13 mouse cellular contexts compared by ENCODE assay signal in genomic region chr17:27169952-27170695, GRCm38 (mm10). TPM values are rescaled to one million over a fixed set of nuclear protein-coding genes. Genes with fewer than 3 reads are reported as not detected.
A peak's percentile ranks its signal among the peaks of the same experiment; 100 is the strongest.
DNase-seq lines count a peak whose midpoint lies in the region; ATAC-seq and TF ChIP-seq lines count a peak whose summit lies in the region.
"Had no signal": no experiment of that assay in that cellular context is flagged by ENCODE, and none has a peak within 500 bp of the region (broad histone marks: within the 10 kb centered on the region; RNA-seq: fewer than 3 reads in every experiment).

No protein-coding gene starts in this region.

- TF ChIP-seq CTCF in hindbrain, postnatal 0 days (IDR thresholded peaks at IDR 0.05; ENCODE audit: low read depth) = no peak

- H3K27me3 ChIP-seq in forebrain, embryonic 10.5 days (ENCODE audit: poor library complexity, severe bottlenecking) = peaks cover 3% of the 10 kb centered on the region; the same call in 1 of the 2 replicates
- no peaks in the 10 kb centered on the region for H3K27me3 ChIP-seq in forebrain, embryonic 15.5 days
- no peaks in the 10 kb centered on the region for H3K27me3 ChIP-seq in embryonic facial prominence, embryonic 14.5 days (replicated peaks; ENCODE audit: control insufficient read depth, insufficient read depth, low read length)
- H3K27me3 ChIP-seq in hindbrain, postnatal 0 days (ENCODE audit: insufficient read depth, low read length) = no peaks in the 10 kb centered on the region
- H3K27me3 ChIP-seq in forebrain, embryonic 16.5 days (replicated peaks; ENCODE audit: control insufficient read depth, insufficient read depth, low read length) = no peaks in the 10 kb centered on the region
- H3K27me3 ChIP-seq: lung, embryonic 15.5 days had no signal

- no peak overlapping the region for H3K4me2 ChIP-seq in forebrain, embryonic 15.5 days (replicated peaks)
- no peak overlapping the region; the same call in 1 of the 2 replicates for H3K4me2 ChIP-seq in embryonic facial prominence, embryonic 14.5 days (ENCODE audit: low read depth, low read length)
- no peak overlapping the region for H3K4me2 ChIP-seq in hindbrain, postnatal 0 days (ENCODE audit: low read depth, low read length)
- H3K4me2 ChIP-seq in forebrain, embryonic 16.5 days (ENCODE audit: low read length) = no peak overlapping the region
- H3K4me2 ChIP-seq: lung, embryonic 15.5 days had no signal

- H3K4me3 ChIP-seq in forebrain, embryonic 10.5 days = no peak overlapping the region
- H3K4me3 ChIP-seq in forebrain, embryonic 15.5 days = no peak overlapping the region
- H3K4me3 ChIP-seq in embryonic facial prominence, embryonic 14.5 days (ENCODE audit: low read depth, low read length) = no peak overlapping the region
- no peak overlapping the region for H3K4me3 ChIP-seq in hindbrain, postnatal 0 days (ENCODE audit: low read length)
- no peak overlapping the region for H3K4me3 ChIP-seq in forebrain, embryonic 16.5 days (replicated peaks; ENCODE audit: low read length)
- H3K4me3 ChIP-seq: lung, embryonic 15.5 days; myocyte had no signal

- H3K27ac ChIP-seq in forebrain, embryonic 10.5 days = peak overlapping the region; percentile 65
- H3K27ac ChIP-seq in forebrain, embryonic 15.5 days (replicated peaks) = no peak overlapping the region
- peak overlapping the region; percentile 50 for H3K27ac ChIP-seq in embryonic facial prominence, embryonic 14.5 days (replicated peaks; ENCODE audit: low read depth, low read length)
- H3K27ac ChIP-seq in hindbrain, postnatal 0 days = no peak overlapping the region
- H3K27ac ChIP-seq in forebrain, embryonic 16.5 days (ENCODE audit: low read length) = no peak overlapping the region
- H3K27ac ChIP-seq: lung, embryonic 15.5 days had no signal

- peaks cover 32% of the 10 kb centered on the region for H3K4me1 ChIP-seq in forebrain, embryonic 10.5 days
- peaks cover under 1% of the 10 kb centered on the region; the same call in 1 of the 2 replicates for H3K4me1 ChIP-seq in forebrain, embryonic 15.5 days
- H3K4me1 ChIP-seq in embryonic facial prominence, embryonic 14.5 days (ENCODE audit: control insufficient read depth, insufficient read depth, low read length) = peaks cover 8% of the 10 kb centered on the region
- no peaks in the 10 kb centered on the region for H3K4me1 ChIP-seq in hindbrain, postnatal 0 days (ENCODE audit: insufficient read depth, low read length)
- no peaks in the 10 kb centered on the region for H3K4me1 ChIP-seq in forebrain, embryonic 16.5 days (replicated peaks; ENCODE audit: control insufficient read depth, insufficient read depth, low read length)
- H3K4me1 ChIP-seq: lung, embryonic 15.5 days had no signal

- H3K36me3 ChIP-seq in forebrain, embryonic 10.5 days (replicated peaks) = no peaks in the 10 kb centered on the region
- no peaks in the 10 kb centered on the region for H3K36me3 ChIP-seq in forebrain, embryonic 15.5 days
- H3K36me3 ChIP-seq in embryonic facial prominence, embryonic 14.5 days (ENCODE audit: control insufficient read depth, insufficient read depth, low read length) = no peaks in the 10 kb centered on the region
- H3K36me3 ChIP-seq in hindbrain, postnatal 0 days (ENCODE audit: insufficient read depth, low read length) = no peaks in the 10 kb centered on the region
- H3K36me3 ChIP-seq in forebrain, embryonic 16.5 days (ENCODE audit: control insufficient read depth, insufficient read depth) = no peaks in the 10 kb centered on the region
- H3K36me3 ChIP-seq: lung, embryonic 15.5 days had no signal

- H3K9me3 ChIP-seq in forebrain, embryonic 10.5 days = no peaks in the 10 kb centered on the region
- H3K9me3 ChIP-seq in forebrain, embryonic 15.5 days = no peaks in the 10 kb centered on the region
- H3K9me3 ChIP-seq in embryonic facial prominence, embryonic 14.5 days (ENCODE audit: control insufficient read depth, low read length) = no peaks in the 10 kb centered on the region
- H3K9me3 ChIP-seq in hindbrain, postnatal 0 days (ENCODE audit: low read length) = no peaks in the 10 kb centered on the region
- no peaks in the 10 kb centered on the region for H3K9me3 ChIP-seq in forebrain, embryonic 16.5 days (ENCODE audit: control insufficient read depth, low read length)
- H3K9me3 ChIP-seq: lung, embryonic 15.5 days had no signal

- no peak for DNase-seq in forebrain, embryonic 10.5 days (ENCODE audit: extremely low spot score, low spot score)
- DNase-seq in lung, postnatal 36 days = peak; percentile 34
- DNase-seq in lung, postnatal 10 days = no peak
- peak; percentile 74 for DNase-seq in embryonic facial prominence, embryonic 14.5 days (ENCODE audit: low spot score)
- DNase-seq in skeletal muscle tissue, adult 2 months (ENCODE audit: low read depth, low spot score) = peak; percentile 79
- no peak for DNase-seq in hindbrain, postnatal 0 days (ENCODE audit: low spot score)
- DNase-seq: heart, postnatal 36 days; kidney, adult 8-10 months; thymus, adult 18-20 months had no signal

- WGBS in forebrain, embryonic 10.5 days = 76% methylated on average over 11 of the region's 11 CpGs
- WGBS in forebrain, embryonic 15.5 days = 74% methylated on average over 11 of the region's 11 CpGs
- WGBS in embryonic facial prominence, embryonic 14.5 days = 42% methylated on average over 11 of the region's 11 CpGs
- 72% methylated on average over 11 of the region's 11 CpGs for WGBS in hindbrain, postnatal 0 days
- WGBS in forebrain, embryonic 16.5 days = 69% methylated on average over 11 of the region's 11 CpGs

- ATAC-seq in forebrain, embryonic 15.5 days (replicated peaks) = no peak
- peak; percentile 69 for ATAC-seq in embryonic facial prominence, embryonic 14.5 days (ENCODE audit: low read depth)
- ATAC-seq in hindbrain, postnatal 0 days = no peak
- no peak for ATAC-seq in forebrain, embryonic 16.5 days

- H3K9ac ChIP-seq in forebrain, embryonic 15.5 days (replicated peaks) = no peak overlapping the region
- H3K9ac ChIP-seq in embryonic facial prominence, embryonic 14.5 days (ENCODE audit: low read depth, low read length) = no peak overlapping the region
- H3K9ac ChIP-seq in hindbrain, postnatal 0 days (replicated peaks; ENCODE audit: low read length) = no peak overlapping the region
- no peak overlapping the region for H3K9ac ChIP-seq in forebrain, embryonic 16.5 days (replicated peaks; ENCODE audit: low read depth, low read length)
- H3K9ac ChIP-seq: lung, embryonic 15.5 days had no signal

RNA-seq across cellular contexts. Expression of gene Ip6k3, which starts 2.5 kb away (rescaled TPM):
- polyA plus RNA-seq in forebrain, embryonic 10.5 days (2016; fragmentation: Nextera tagmentation; extraction: Ambion mirVana) = 0.06 TPM in 1 of 2 replicates, not detected in the other
- polyA plus RNA-seq in forebrain, embryonic 15.5 days (2015; fragmentation: Nextera tagmentation; extraction: Ambion mirVana) = 0.17 and 0.31 TPM in 2 replicates
- polyA plus RNA-seq in embryonic facial prominence, embryonic 14.5 days (2014; fragmentation: Nextera tagmentation; extraction: Ambion mirVana) = 0.59 and 1.1 TPM in 2 replicates
- 0.47 TPM in 1 of 2 replicates, not detected in the other for total RNA-seq in hindbrain, postnatal 0 days (2014; rRNA removed)
- 0.31 and 0.37 TPM in 2 replicates for polyA plus RNA-seq in hindbrain, postnatal 0 days (2015; fragmentation: Nextera tagmentation; extraction: Ambion mirVana)
- 0.30 TPM in 1 of 2 replicates, not detected in the other for polyA plus RNA-seq in forebrain, embryonic 16.5 days (2015; fragmentation: Nextera tagmentation; extraction: Ambion mirVana)

RNA-seq across cellular contexts. Expression of gene Lemd2, which starts 34.1 kb away (rescaled TPM):
- 14.8 TPM in 2 replicates for polyA plus RNA-seq in forebrain, embryonic 10.5 days (2016; fragmentation: Nextera tagmentation; extraction: Ambion mirVana)
- polyA plus RNA-seq in forebrain, embryonic 15.5 days (2015; fragmentation: Nextera tagmentation; extraction: Ambion mirVana) = 22.3 and 23.2 TPM in 2 replicates
- polyA plus RNA-seq in embryonic facial prominence, embryonic 14.5 days (2014; fragmentation: Nextera tagmentation; extraction: Ambion mirVana) = 15.1 and 16.0 TPM in 2 replicates
- total RNA-seq in hindbrain, postnatal 0 days (2014; rRNA removed) = 100 and 112 TPM in 2 replicates
- 17.5 and 18.4 TPM in 2 replicates for polyA plus RNA-seq in hindbrain, postnatal 0 days (2015; fragmentation: Nextera tagmentation; extraction: Ambion mirVana)
- polyA plus RNA-seq in forebrain, embryonic 16.5 days (2015; fragmentation: Nextera tagmentation; extraction: Ambion mirVana) = 21.3 and 26.4 TPM in 2 replicates

RNA-seq across cellular contexts. Expression of gene Uqcc2, which starts 36.4 kb away (rescaled TPM):
- 394 and 405 TPM in 2 replicates for polyA plus RNA-seq in forebrain, embryonic 10.5 days (2016; fragmentation: Nextera tagmentation; extraction: Ambion mirVana)
- polyA plus RNA-seq in forebrain, embryonic 15.5 days (2015; fragmentation: Nextera tagmentation; extraction: Ambion mirVana) = 278 and 295 TPM in 2 replicates
- polyA plus RNA-seq in embryonic facial prominence, embryonic 14.5 days (2014; fragmentation: Nextera tagmentation; extraction: Ambion mirVana) = 343 and 350 TPM in 2 replicates
- total RNA-seq in hindbrain, postnatal 0 days (2014; rRNA removed) = 230 and 283 TPM in 2 replicates
- 427 and 445 TPM in 2 replicates for polyA plus RNA-seq in hindbrain, postnatal 0 days (2015; fragmentation: Nextera tagmentation; extraction: Ambion mirVana)
- 253 and 266 TPM in 2 replicates for polyA plus RNA-seq in forebrain, embryonic 16.5 days (2015; fragmentation: Nextera tagmentation; extraction: Ambion mirVana)

Comparison
In these comparisons a context has a peak if more than half of its experiments do, and no peak if none do; other contexts are left out.
1. DNase-seq: peak in lung, postnatal 36 days (single experiment), embryonic facial prominence, embryonic 14.5 days (single experiment) and skeletal muscle tissue, adult 2 months (single experiment); none in forebrain, embryonic 10.5 days (single experiment), lung, postnatal 10 days (single experiment) and hindbrain, postnatal 0 days (single experiment).
2. H3K27ac ChIP-seq: peak in forebrain, embryonic 10.5 days (single experiment) and embryonic facial prominence, embryonic 14.5 days (single experiment); none in forebrain, embryonic 15.5 days (single experiment), hindbrain, postnatal 0 days (single experiment) and forebrain, embryonic 16.5 days (single experiment).